Mouse (Mus musculus) olfactory bulb, adult 2 months (tissue): ENCODE results near the gene Mrps26.

ENCODE experiments used
- CTCF ChIP-seq: fragments of 200-500 bp; IDR thresholded peaks from 2 replicates; pipeline ENCODE4 v1.5.1; 2012; ENCODE audit warnings: low read depth, mild to moderate bottlenecking, low read length, moderate library complexity; ENCODE audit not compliant: insufficient read depth
- POLR2A ChIP-seq: fragments of 200-500 bp; IDR thresholded peaks from 2 replicates; pipeline ENCODE4 v1.6.1; 2012; ENCODE audit warnings: mild to moderate bottlenecking, low read depth, low read length, moderate library complexity; ENCODE audit not compliant: insufficient read depth

DNA sequence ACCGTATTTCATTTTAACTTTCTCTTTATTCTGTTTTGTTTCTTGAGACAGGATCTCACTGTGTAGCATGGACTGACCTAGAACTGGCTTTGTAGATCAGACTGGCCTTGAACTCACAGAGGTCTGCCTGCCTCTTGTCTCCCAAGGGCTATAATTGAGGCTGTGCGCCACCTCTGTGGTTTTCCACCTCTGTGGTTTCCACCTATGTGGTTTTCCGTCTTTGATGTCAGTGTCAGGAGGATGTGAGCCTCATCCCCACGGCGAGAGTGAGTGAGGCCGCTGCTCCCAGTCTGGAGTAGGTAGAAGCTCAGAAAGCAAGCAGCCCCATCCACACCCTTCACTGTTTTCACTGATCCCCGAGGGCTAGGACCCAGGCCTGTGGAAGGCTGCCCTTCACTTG lies 8.7 kb upstream of the Mrps26 start:
- TF ChIP-seq CTCF, result no peak
- TF ChIP-seq POLR2A, result no peak
